Mouse (Mus musculus) embryonic fibroblast, embryonic 13.5 days (primary cell): ENCODE data around the gene Rnd2.

Experiments used
- CTCF ChIP-seq: IDR thresholded peaks from 2 replicates; pipeline ENCODE4 v1.5.1; 2011; ENCODE audit warnings: mild to moderate bottlenecking, control low read depth, low read length, moderate library complexity, borderline replicate concordance; ENCODE audit not compliant: insufficient read depth
- POLR2A ChIP-seq: IDR thresholded peaks from 2 replicates; pipeline ENCODE4 v1.6.1; 2011; ENCODE audit warnings: low read depth, mild to moderate bottlenecking, control low read depth, low read length, moderate library complexity

DNA sequence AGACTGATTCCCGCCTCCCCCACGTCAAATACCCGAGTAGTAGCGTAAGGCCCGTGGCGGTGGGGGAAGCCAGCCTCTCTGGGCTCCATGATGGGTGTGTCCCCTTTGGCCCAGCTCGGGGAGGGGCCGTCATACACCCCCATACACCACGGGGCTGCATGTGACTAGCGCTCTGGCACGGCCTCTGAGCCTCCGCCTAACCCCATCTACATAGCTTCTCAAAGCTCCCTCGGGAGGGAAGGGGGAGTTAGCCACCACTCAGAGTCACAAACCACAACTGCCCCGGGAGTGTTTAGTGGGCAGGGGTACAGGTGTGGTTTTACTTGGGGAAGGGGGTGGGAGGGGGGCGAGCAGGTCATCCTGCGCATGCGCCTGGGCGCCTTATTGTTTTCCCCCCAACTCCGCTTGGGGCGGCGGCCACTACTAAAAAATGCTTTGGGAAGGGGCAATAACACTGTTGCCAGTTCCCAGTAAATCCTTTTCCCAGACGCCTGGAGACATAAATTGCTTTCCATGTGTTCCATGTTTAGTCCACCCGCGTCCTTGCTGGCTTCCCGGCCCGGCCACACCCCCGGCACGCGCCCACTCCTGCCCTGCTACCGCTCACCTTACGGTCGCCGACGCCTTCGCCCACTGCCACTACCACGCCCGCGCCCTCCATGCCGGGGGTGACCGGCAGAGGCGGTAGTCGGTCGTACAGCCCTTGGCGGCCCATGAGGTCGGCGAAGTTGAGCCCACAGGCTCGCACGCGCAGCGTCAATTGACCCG is 486 bp downstream of the Rnd2 start:
- TF ChIP-seq POLR2A (peak; percentile 54), CTCF (no peak)
